Mouse (Mus musculus): ENCODE data around the gene Trp53rka. TPM values are rescaled to one million over a fixed set of nuclear protein-coding genes. Genes with fewer than 3 reads are reported as not detected.

Trp53rka gene
- polyA plus RNA-seq, 1 experiment from 2014 or later = 8.8 TPM

GRCm38 (mm10) chr2:165486881-165487535 is 6.1 kb downstream of the Trp53rka start:
- Histone ChIP-seq H3K4me3 (ENCODE audit: low read depth, low read length) (no peak overlapping the region), H3K27me3 (ENCODE audit: insufficient read depth, low read length) (no peaks in the 10 kb centered on the region), H3K4me1 (ENCODE audit: insufficient read depth) (0 out of 2 replicates have a peak, but pooled peaks cover under 1% of the 10 kb centered on the region), H3K4me2 (ENCODE audit: low read depth, low read length) (no peak overlapping the region), H3K36me3 (replicated peaks; ENCODE audit: insufficient read depth, low read length) (peaks cover 8% of the 10 kb centered on the region), H3K9me3 (ENCODE audit: low read length) (no peaks in the 10 kb centered on the region), H3K27ac (ENCODE audit: low read depth) (no peak overlapping the region), H3K9ac (replicated peaks) (no peak overlapping the region)
- TF ChIP-seq CTCF (IDR thresholded peaks at IDR 0.05; ENCODE audit: low read depth) = peak; percentile 91
- TF ChIP-seq EP300 (IDR thresholded peaks at IDR 0.05; ENCODE audit: low read depth) = no peak
- 13% methylated on average over 8 of the region's 8 CpGs for WGBS (ENCODE audit: insufficient replicate concordance)
- ATAC-seq = peak; percentile 59
- DNase-seq = peak; percentile 66

GRCm38 (mm10) chr2:165486401-165486800 is 6.7 kb downstream of the Trp53rka start:
- ATAC-seq = no peak
- WGBS (ENCODE audit: insufficient replicate concordance) = 70% methylated on average over 5 of the region's 5 CpGs

GRCm38 (mm10) chr2:165485826-165486225 is 7.3 kb downstream of the Trp53rka start:
- no peaks in the 10 kb centered on the region for H3K27me3 ChIP-seq (ENCODE audit: insufficient read depth, low read length)
- TF ChIP-seq EP300 (IDR thresholded peaks at IDR 0.05; ENCODE audit: low read depth) (no peak), CTCF (IDR thresholded peaks at IDR 0.05; ENCODE audit: low read depth) (no peak)
- 63% methylated on average over 3 of the region's 3 CpGs for WGBS (ENCODE audit: insufficient replicate concordance)
- no peak for DNase-seq
- H3K9me3 ChIP-seq (ENCODE audit: low read length) = no peaks in the 10 kb centered on the region
- H3K9ac ChIP-seq (replicated peaks) = no peak overlapping the region
- no peak overlapping the region for H3K4me3 ChIP-seq (ENCODE audit: low read depth, low read length)
- H3K27ac ChIP-seq (ENCODE audit: low read depth) = no peak overlapping the region
- ATAC-seq = no peak
- H3K4me2 ChIP-seq (ENCODE audit: low read depth, low read length) = no peak overlapping the region
- H3K36me3 ChIP-seq (replicated peaks; ENCODE audit: insufficient read depth, low read length) = peaks cover 8% of the 10 kb centered on the region
- no peaks in the 10 kb centered on the region for H3K4me1 ChIP-seq (ENCODE audit: insufficient read depth)

More at GRCm38 (mm10) chr2:165486401-165486800, 6.7 kb downstream of the Trp53rka start:
- Histone ChIP-seq H3K27ac (ENCODE audit: low read depth) (no peak overlapping the region), H3K9me3 (ENCODE audit: low read length) (no peaks in the 10 kb centered on the region), H3K4me3 (ENCODE audit: low read depth, low read length) (no peak overlapping the region), H3K4me1 (ENCODE audit: insufficient read depth) (no peaks in the 10 kb centered on the region), H3K36me3 (replicated peaks; ENCODE audit: insufficient read depth, low read length) (peaks cover 8% of the 10 kb centered on the region), H3K27me3 (ENCODE audit: insufficient read depth, low read length) (no peaks in the 10 kb centered on the region), H3K9ac (replicated peaks) (no peak overlapping the region), H3K4me2 (ENCODE audit: low read depth, low read length) (no peak overlapping the region)
- DNase-seq = no peak
- no peak for TF ChIP-seq CTCF (IDR thresholded peaks at IDR 0.05; ENCODE audit: low read depth)
- no peak for TF ChIP-seq EP300 (IDR thresholded peaks at IDR 0.05; ENCODE audit: low read depth)

GRCm38 (mm10) chr2:165484152-165484551 is 9.0 kb downstream of the Trp53rka start:
- H3K4me3 ChIP-seq (ENCODE audit: low read depth, low read length) = no peak overlapping the region
- ATAC-seq (no peak), DNase-seq (no peak)
- no peaks in the 10 kb centered on the region for H3K36me3 ChIP-seq (replicated peaks; ENCODE audit: insufficient read depth, low read length)
- WGBS (ENCODE audit: insufficient replicate concordance) = 55% methylated on average over 6 of the region's 6 CpGs
- H3K4me1 ChIP-seq (ENCODE audit: insufficient read depth) = no peaks in the 10 kb centered on the region
- H3K27me3 ChIP-seq (ENCODE audit: insufficient read depth, low read length) = no peaks in the 10 kb centered on the region
- H3K27ac ChIP-seq (ENCODE audit: low read depth) = no peak overlapping the region
- TF ChIP-seq CTCF (IDR thresholded peaks at IDR 0.05; ENCODE audit: low read depth) (no peak), EP300 (IDR thresholded peaks at IDR 0.05; ENCODE audit: low read depth) (no peak)
- no peaks in the 10 kb centered on the region for H3K9me3 ChIP-seq (ENCODE audit: low read length)
- H3K9ac ChIP-seq (replicated peaks) = no peak overlapping the region
- no peak overlapping the region for H3K4me2 ChIP-seq (ENCODE audit: low read depth, low read length)

- peak; percentile 54; the same call in 1 of the 2 replicates for ATAC-seq
- DNase-seq = no peak
- WGBS (ENCODE audit: insufficient replicate concordance) = 59% methylated on average over 8 of the region's 8 CpGs
- Histone ChIP-seq H3K27ac (ENCODE audit: low read depth) (no peak overlapping the region), H3K4me2 (ENCODE audit: low read depth, low read length) (no peak overlapping the region), H3K9ac (replicated peaks) (no peak overlapping the region), H3K36me3 (replicated peaks; ENCODE audit: insufficient read depth, low read length) (no peaks in the 10 kb centered on the region), H3K4me3 (ENCODE audit: low read depth, low read length) (no peak overlapping the region), H3K4me1 (ENCODE audit: insufficient read depth) (no peaks in the 10 kb centered on the region), H3K9me3 (ENCODE audit: low read length) (no peaks in the 10 kb centered on the region), H3K27me3 (ENCODE audit: insufficient read depth, low read length) (no peaks in the 10 kb centered on the region)
- TF ChIP-seq EP300 (IDR thresholded peaks at IDR 0.05; ENCODE audit: low read depth) = no peak
- no peak for TF ChIP-seq CTCF (IDR thresholded peaks at IDR 0.05; ENCODE audit: low read depth)
These were observed 11.1 kb downstream of the Trp53rka start for GRCm38 (mm10) chr2:165482003-165482402.

- ATAC-seq (no peak), DNase-seq (no peak)
- Histone ChIP-seq H3K36me3 (replicated peaks; ENCODE audit: insufficient read depth, low read length) (no peaks in the 10 kb centered on the region), H3K9ac (replicated peaks) (no peak overlapping the region), H3K27ac (ENCODE audit: low read depth) (no peak overlapping the region), H3K9me3 (ENCODE audit: low read length) (no peaks in the 10 kb centered on the region), H3K4me3 (ENCODE audit: low read depth, low read length) (no peak overlapping the region), H3K4me2 (ENCODE audit: low read depth, low read length) (no peak overlapping the region), H3K4me1 (ENCODE audit: insufficient read depth) (peaks cover 7% of the 10 kb centered on the region; the same call in 1 of the 2 replicates), H3K27me3 (ENCODE audit: insufficient read depth, low read length) (peaks cover 5% of the 10 kb centered on the region; the same call in 1 of the 2 replicates)
- TF ChIP-seq EP300 (IDR thresholded peaks at IDR 0.05; ENCODE audit: low read depth) = no peak
- no peak for TF ChIP-seq CTCF (IDR thresholded peaks at IDR 0.05; ENCODE audit: low read depth)
- 72% methylated on average over 5 of the region's 5 CpGs for WGBS (ENCODE audit: insufficient replicate concordance)
These were observed 17.3 kb downstream of the Trp53rka start for GRCm38 (mm10) chr2:165475850-165476249.
